ENCODE assay signal across 13 mouse cellular contexts in genomic region chr5:53444030-53444429, GRCm38 (mm10). TPM values are rescaled to one million over a fixed set of nuclear protein-coding genes. Genes with fewer than 3 reads are reported as not detected.
A peak's percentile ranks its signal among the peaks of the same experiment; 100 is the strongest.
DNase-seq lines count a peak whose midpoint lies in the region; ATAC-seq lines count a peak whose summit lies in the region.
"Had no signal": no experiment of that assay in that cellular context is flagged by ENCODE, and none has a peak within 500 bp of the region (broad histone marks: within the 10 kb centered on the region; RNA-seq: fewer than 3 reads in every experiment).

No protein-coding gene starts in this region.

- H3K9me3 ChIP-seq in kidney, embryonic 15.5 days (replicated peaks): no peaks in the 10 kb centered on the region
- H3K9me3 ChIP-seq in midbrain, embryonic 11.5 days (ENCODE audit: control insufficient read depth, low read length): no peaks in the 10 kb centered on the region
- H3K9me3 ChIP-seq: embryonic facial prominence, embryonic 13.5 days; liver, embryonic 15.5 days; neural tube, embryonic 15.5 days had no signal

- DNase-seq in kidney, adult 11 months: peak; percentile 59
- peak; percentile 83 for DNase-seq in adrenal gland, adult 2 months
- DNase-seq in heart, postnatal 4 days: peak; percentile 82
- peak; percentile 51 for DNase-seq in ovary, postnatal 14 days (ENCODE audit: low spot score)
- no peak for DNase-seq in spleen, postnatal 4 days (ENCODE audit: low spot score in 2 of 2)
- no peak for DNase-seq in left cerebral cortex, adult 18-20 months (ENCODE audit: low spot score in 2 of 2)
- no peak for DNase-seq in midbrain, embryonic 11.5 days (ENCODE audit: low spot score, missing footprints)
- DNase-seq: thymus, postnatal 14 days had no signal

- WGBS in kidney, embryonic 15.5 days: 91% methylated on average over 5 of the region's 5 CpGs
- WGBS in midbrain, embryonic 11.5 days: 90% methylated on average over 5 of the region's 5 CpGs

- H3K4me1 ChIP-seq in kidney, embryonic 15.5 days: no peaks in the 10 kb centered on the region
- no peaks in the 10 kb centered on the region for H3K4me1 ChIP-seq in midbrain, embryonic 11.5 days (ENCODE audit: control insufficient read depth, insufficient read depth, low read length)
- H3K4me1 ChIP-seq: liver, embryonic 15.5 days; neural tube, embryonic 15.5 days had no signal

- H3K27ac ChIP-seq in kidney, embryonic 15.5 days: no peak overlapping the region
- no peak overlapping the region for H3K27ac ChIP-seq in midbrain, embryonic 11.5 days (ENCODE audit: low read depth, low read length)
- H3K27ac ChIP-seq: embryonic facial prominence, embryonic 13.5 days; hindbrain, embryonic 14.5 days; liver, embryonic 15.5 days; neural tube, embryonic 15.5 days had no signal

- H3K9ac ChIP-seq in kidney, embryonic 15.5 days: no peak overlapping the region
- H3K9ac ChIP-seq in midbrain, embryonic 11.5 days (ENCODE audit: low read length): no peak overlapping the region
- H3K9ac ChIP-seq: embryonic facial prominence, embryonic 13.5 days; hindbrain, embryonic 14.5 days; liver, embryonic 15.5 days; neural tube, embryonic 15.5 days had no signal

- H3K4me2 ChIP-seq in kidney, embryonic 15.5 days: no peak overlapping the region
- no peak overlapping the region for H3K4me2 ChIP-seq in midbrain, embryonic 11.5 days
- H3K4me2 ChIP-seq: embryonic facial prominence, embryonic 13.5 days; hindbrain, embryonic 14.5 days; liver, embryonic 15.5 days; neural tube, embryonic 15.5 days had no signal

- ATAC-seq in kidney, embryonic 15.5 days (replicated peaks; ENCODE audit: low FRiP score): no peak
- ATAC-seq in midbrain, embryonic 11.5 days (ENCODE audit: low FRiP score): no peak

- no peaks in the 10 kb centered on the region for H3K27me3 ChIP-seq in kidney, embryonic 15.5 days
- no peaks in the 10 kb centered on the region for H3K27me3 ChIP-seq in midbrain, embryonic 11.5 days (ENCODE audit: control insufficient read depth, insufficient read depth, low read length)
- H3K27me3 ChIP-seq: embryonic facial prominence, embryonic 13.5 days; liver, embryonic 15.5 days; neural tube, embryonic 15.5 days had no signal

- H3K36me3 ChIP-seq in kidney, embryonic 15.5 days: no peaks in the 10 kb centered on the region
- H3K36me3 ChIP-seq in midbrain, embryonic 11.5 days (ENCODE audit: control insufficient read depth, insufficient read depth, low read length): no peaks in the 10 kb centered on the region
- H3K36me3 ChIP-seq: embryonic facial prominence, embryonic 13.5 days; liver, embryonic 15.5 days; neural tube, embryonic 15.5 days had no signal

- no peak overlapping the region for H3K4me3 ChIP-seq in kidney, embryonic 15.5 days (replicated peaks)
- H3K4me3 ChIP-seq in midbrain, embryonic 11.5 days (ENCODE audit: low read depth, low read length): no peak overlapping the region
- H3K4me3 ChIP-seq: embryonic facial prominence, embryonic 13.5 days; liver, embryonic 15.5 days; neural tube, embryonic 15.5 days had no signal

RNA-seq across cellular contexts. Expression of gene Rbpj, which starts 21.9 kb away (rescaled TPM):
- polyA plus RNA-seq in kidney, embryonic 15.5 days (2015; fragmentation: Nextera tagmentation; extraction: Ambion mirVana): 33.1 and 36.7 TPM in 2 replicates
- total RNA-seq in adrenal gland, adult 2 months (2021): 10 to 100 TPM; 25.8 to 40.7 TPM
- 7.0 and 7.9 TPM in 2 replicates for polyA plus RNA-seq in adrenal gland, adult 2 months (2012; rRNA removed)
- 10 to 100 TPM; 36.7 to 42.4 TPM for total RNA-seq in heart, postnatal 4 days (2021)
- 10 to 100 TPM; 27.8 to 29.0 TPM for total RNA-seq in left cerebral cortex, adult 18-20 months (2021)
- 63.0 and 69.1 TPM in 2 replicates for polyA plus RNA-seq in midbrain, embryonic 11.5 days (2014; fragmentation: Nextera tagmentation; extraction: Ambion mirVana)

Comparison
In these comparisons a context has a peak if more than half of its experiments do, and no peak if none do; other contexts are left out.
1. DNase-seq: peak in kidney, adult 11 months (single experiment), adrenal gland, adult 2 months (single experiment), heart, postnatal 4 days (single experiment) and ovary, postnatal 14 days (single experiment); none in spleen, postnatal 4 days (0 of 2), left cerebral cortex, adult 18-20 months (0 of 2) and midbrain, embryonic 11.5 days (single experiment).